Mouse (Mus musculus) liver, embryonic 14.5 days (tissue): ENCODE data around the gene Plekhb1. TPM values are rescaled to one million over a fixed set of nuclear protein-coding genes. Genes with fewer than 3 reads are reported as not detected.

Experiments
- ATAC-seq: fragments of 200-750 bp; cut with Nextera tagmentation; 2 replicates; pipeline ENCODE4 v1.8.0; 2017; ENCODE audit warnings: moderate number of reproducible peaks, mild to moderate bottlenecking, moderate library complexity; ENCODE audit not compliant: insufficient read depth
- DNase-seq, 3 experiments: peaks; one replicate each; pipeline ENCODE4 v3.0.0-alpha.2; 2012 to 2013; ENCODE audit warnings: low read depth in 3 of 3, low spot score in 3 of 3
- H3K27ac ChIP-seq: fragments of 300-500 bp; sonication (generic); 2 replicates; pipeline ENCODE4 v1.5.1; 2014; ENCODE audit warnings: moderate library complexity, mild to moderate bottlenecking, control low read depth, inconsistent platforms
- H3K27me3 ChIP-seq: fragments of 300-500 bp; sonication (generic); 2 replicates; pipeline ENCODE4 v1.6.1; 2014; ENCODE audit warnings: mild to moderate bottlenecking, low read length, moderate library complexity; ENCODE audit not compliant: control insufficient read depth, insufficient read depth
- H3K36me3 ChIP-seq: fragments of 300-500 bp; sonication (generic); replicated peaks from 2 replicates; pipeline ENCODE4 v1.6.1; 2014; ENCODE audit warnings: low read depth; ENCODE audit not compliant: control insufficient read depth, insufficient read depth
- H3K4me1 ChIP-seq, 2 experiments: fragments of 200-500 bp in 1 of 2; fragments of 300-500 bp in 1 of 2; sonication (generic) in 1 of 2; replicated peaks; 2 replicates each; pipeline ENCODE4 v1.6.1; 2012 to 2014; ENCODE audit warnings: antibody characterized with exemption in 1 of 2, inconsistent platforms in 1 of 2, low read length in 1 of 2; ENCODE audit not compliant: control insufficient read depth in 2 of 2, insufficient read depth in 2 of 2
- H3K4me2 ChIP-seq: fragments of 300-500 bp; sonication (generic); 2 replicates; pipeline ENCODE4 v1.6.1; 2014; ENCODE audit warnings: low read depth, mild to moderate bottlenecking, control low read depth, moderate library complexity
- H3K4me3 ChIP-seq, 2 experiments: fragments of 200-500 bp in 1 of 2; fragments of 300-500 bp in 1 of 2; sonication (generic) in 1 of 2; 2 replicates each; pipeline ENCODE4 v1.5.1; 2012 to 2014; ENCODE audit warnings: low read depth in 2 of 2, low read length in 2 of 2, mild to moderate bottlenecking in 2 of 2, control low read depth in 1 of 2, inconsistent platforms in 1 of 2, moderate library complexity in 1 of 2; ENCODE audit not compliant: insufficient read depth in 1 of 2
- H3K9ac ChIP-seq: fragments of 300-500 bp; sonication (generic); replicated peaks from 2 replicates; pipeline ENCODE4 v1.6.1; 2014; ENCODE audit warnings: mild to moderate bottlenecking, control low read depth, moderate library complexity
- H3K9me3 ChIP-seq: fragments of 300-500 bp; sonication (generic); 2 replicates; pipeline ENCODE4 v1.6.1; 2016; ENCODE audit warnings: low read length, mixed read lengths; ENCODE audit not compliant: control insufficient read depth
- CTCF ChIP-seq: IDR thresholded peaks from 2 replicates; pipeline ENCODE4 v1.5.1; 2016; ENCODE audit warnings: antibody characterized with exemption, low read depth, control low read depth
- EP300 ChIP-seq: IDR thresholded peaks from 2 replicates; pipeline ENCODE4 v1.6.1; 2016; ENCODE audit warnings: antibody characterized with exemption, low read depth
- WGBS: fragments of 180-500 bp; shearing (Covaris S2); extraction: QIAGEN DNeasy Blood & Tissue Kit; methylation state at CpG from one replicate; pipeline ENCODE4 v1.1.7; 2014; ENCODE audit not compliant: insufficient replicate concordance; 5-methylcytosine and 5-hydroxymethylcytosine counted together
- polyA plus RNA-seq, 2 experiments: library from polyadenylated mRNA; depleted of rRNA in 1 of 2; stranded (reverse) in 1 of 2; unstranded in 1 of 2; fragments of >200 nt; fragmentation: Nextera tagmentation in 1 of 2; extraction: Ambion mirVana in 1 of 2; gene quantifications; 2 replicates each; pipeline versions ENCODE4 v1.2.1 to v1.2.3; 2012 to 2014

Plekhb1 gene
- polyA plus RNA-seq, 2 experiments, result 0.24 to 0.42 TPM

DNA sequence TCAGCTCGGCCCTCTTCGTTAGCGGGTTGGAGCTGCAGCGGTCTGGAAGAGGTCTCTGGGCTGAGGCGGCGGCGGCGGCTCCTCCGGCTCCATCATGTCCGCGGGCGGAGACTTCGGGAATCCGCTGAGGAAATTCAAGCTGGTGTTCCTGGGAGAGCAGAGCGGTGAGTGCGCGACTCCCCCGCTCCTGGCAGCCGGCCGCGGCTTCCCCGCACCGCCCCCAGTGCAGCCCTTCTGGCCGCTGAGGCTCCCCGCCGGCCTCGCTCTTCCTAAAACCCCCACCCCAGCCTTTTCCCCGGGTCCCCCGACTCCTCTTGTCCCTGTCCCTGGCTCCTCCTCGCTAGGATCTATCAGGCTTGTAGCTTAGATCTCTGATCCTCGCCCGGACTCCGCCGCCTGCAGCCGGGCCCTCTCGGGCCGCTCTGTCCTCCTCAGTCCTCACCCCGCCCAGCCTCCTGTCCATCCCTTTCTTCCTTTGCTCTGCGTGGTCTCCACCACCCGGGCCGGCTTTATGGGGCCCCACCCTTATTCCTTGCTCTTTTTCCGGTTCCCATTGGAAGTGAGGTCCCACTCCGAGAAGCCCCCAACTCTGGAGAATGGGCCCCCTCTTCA, 54.0 kb downstream of the Plekhb1 start, which contains the start of gene Mrpl48:
Gene Mrpl48, minus strand, starts transcription at position 172 of the 612 bp plus-strand sequence.
- H3K36me3 ChIP-seq, result no peaks in the 10 kb centered on the region
- peak; percentile 17; the same call in 1 of the 2 replicates for ATAC-seq
- no peaks in the 10 kb centered on the region for H3K9me3 ChIP-seq
- H3K27me3 ChIP-seq, result no peaks in the 10 kb centered on the region
- TF ChIP-seq EP300 (no peak), CTCF (no peak)
- DNase-seq, result no peak
- peak within 1 kb of the TSS; percentile 71 to 77 for H3K4me3 ChIP-seq
- H3K27ac ChIP-seq, result peak within 1 kb of the TSS; percentile 96
- H3K4me2 ChIP-seq, result peak within 1 kb of the TSS; percentile 91
- WGBS, result under 1% methylated on average over 43 of the region's 43 CpGs
- peaks cover 6 to 8% of the 10 kb centered on the region in 2 experiments for H3K4me1 ChIP-seq
- peak within 1 kb of the TSS; percentile 83 for H3K9ac ChIP-seq

- peak within 1 kb of the TSS; percentile 91 for H3K4me2 ChIP-seq
- H3K36me3 ChIP-seq, result no peaks in the 10 kb centered on the region
- H3K27ac ChIP-seq, result peak within 1 kb of the TSS; percentile 96
- peak within 1 kb of the TSS; percentile 71 to 77 for H3K4me3 ChIP-seq
- ATAC-seq, result peak; percentile 92
- H3K27me3 ChIP-seq, result no peaks in the 10 kb centered on the region
- peaks cover 6 to 8% of the 10 kb centered on the region in 2 experiments for H3K4me1 ChIP-seq
- H3K9me3 ChIP-seq, result no peaks in the 10 kb centered on the region
- peak; percentile 99 for DNase-seq
- peak within 1 kb of the TSS; percentile 83 for H3K9ac ChIP-seq
- under 1% methylated on average over 103 of the region's 105 CpGs for WGBS
- TF ChIP-seq EP300, result 0 out of 2 replicates have a peak, but pooled peaks have one; percentile 36
- peak; percentile 50 for TF ChIP-seq CTCF
Observed at GRCm38 (mm10) chr7:100607214-100608129, 54.7 kb downstream of the Plekhb1 start, which contains the start of gene Rab6a. Gene Rab6a, plus strand, starts transcription at chr7:100607410.

GRCm38 (mm10) chr7:100600211-100600610, 62.0 kb downstream of the Plekhb1 start:
- Histone ChIP-seq H3K4me3 (no peak overlapping the region), H3K27me3 (no peaks in the 10 kb centered on the region), H3K36me3 (no peaks in the 10 kb centered on the region), H3K27ac (no peak overlapping the region), H3K9me3 (no peaks in the 10 kb centered on the region), H3K9ac (no peak overlapping the region), H3K4me2 (no peak overlapping the region), H3K4me1 (no peaks in the 10 kb centered on the region)
- WGBS, result 35% methylated on average over 5 of the region's 5 CpGs
- ATAC-seq, result no peak
- TF ChIP-seq CTCF (no peak), EP300 (no peak)
- no peak for DNase-seq

DNA sequence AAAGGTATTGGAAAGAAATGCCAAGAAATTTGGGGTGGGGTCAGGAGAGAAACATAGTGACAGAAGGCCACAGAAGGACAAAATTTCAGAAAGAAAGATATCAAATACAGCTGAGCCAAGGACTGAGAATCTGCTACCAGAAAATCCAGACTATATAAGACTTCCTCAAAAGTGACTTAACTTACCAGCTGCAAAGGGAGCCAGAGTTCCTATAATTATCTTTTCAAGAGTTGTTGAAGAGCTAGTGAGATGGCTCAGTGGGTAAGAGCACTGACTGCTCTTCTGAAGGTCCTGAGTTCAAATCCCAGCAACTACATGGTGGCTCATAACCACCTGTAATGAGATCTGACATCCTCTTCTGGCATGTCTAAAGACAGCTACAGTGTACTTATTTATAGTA, 68.9 kb downstream of the Plekhb1 start:
- Histone ChIP-seq H3K4me2 (no peak overlapping the region), H3K9me3 (no peaks in the 10 kb centered on the region), H3K4me3 (no peak overlapping the region), H3K27me3 (no peaks in the 10 kb centered on the region), H3K36me3 (no peaks in the 10 kb centered on the region), H3K27ac (no peak overlapping the region), H3K9ac (no peak overlapping the region), H3K4me1 (peaks cover 3 to 7% of the 10 kb centered on the region in 2 experiments)
- TF ChIP-seq CTCF, result no peak
- no peak for TF ChIP-seq EP300
- DNase-seq, result no peak
- no peak for ATAC-seq

Other genes with a start within 250 kb of the Plekhb1 start
- 0.02 TPM in 1 of 2 replicates, not detected in the other for gene Ucp3, start 189.4 kb downstream of the Plekhb1 start, polyA plus RNA-seq (2012; rRNA removed)
- not detected in 2 replicates for gene Ucp3, start 189.4 kb downstream of the Plekhb1 start, polyA plus RNA-seq (2014; fragmentation: Nextera tagmentation; extraction: Ambion mirVana)
- 329 and 337 TPM in 2 replicates for gene Ucp2, start 169.1 kb downstream of the Plekhb1 start, polyA plus RNA-seq (2012; rRNA removed)
- gene Ucp2, start 169.1 kb downstream of the Plekhb1 start, polyA plus RNA-seq (2014; fragmentation: Nextera tagmentation; extraction: Ambion mirVana), result 556 and 628 TPM in 2 replicates
- gene Dnajb13, start 147.5 kb downstream of the Plekhb1 start, polyA plus RNA-seq (2012; rRNA removed), result 0.58 and 0.64 TPM in 2 replicates
- 2.0 and 2.3 TPM in 2 replicates for gene Dnajb13, start 147.5 kb downstream of the Plekhb1 start, polyA plus RNA-seq (2014; fragmentation: Nextera tagmentation; extraction: Ambion mirVana)
- 6.0 and 9.4 TPM in 2 replicates for gene Coa4, start 125.3 kb downstream of the Plekhb1 start, polyA plus RNA-seq (2012; rRNA removed)
- gene Coa4, start 125.3 kb downstream of the Plekhb1 start, polyA plus RNA-seq (2014; fragmentation: Nextera tagmentation; extraction: Ambion mirVana), result 13.9 and 14.7 TPM in 2 replicates
- 17.0 and 24.3 TPM in 2 replicates for gene Rab6a, start 55.0 kb downstream of the Plekhb1 start, polyA plus RNA-seq (2012; rRNA removed)
- gene Rab6a, start 55.0 kb downstream of the Plekhb1 start, polyA plus RNA-seq (2014; fragmentation: Nextera tagmentation; extraction: Ambion mirVana), result 39.8 and 43.9 TPM in 2 replicates
- gene Mrpl48, start 54.1 kb downstream of the Plekhb1 start, polyA plus RNA-seq (2012; rRNA removed), result 15.1 and 21.5 TPM in 2 replicates
- 47.2 and 50.8 TPM in 2 replicates for gene Mrpl48, start 54.1 kb downstream of the Plekhb1 start, polyA plus RNA-seq (2014; fragmentation: Nextera tagmentation; extraction: Ambion mirVana)
- 4.1 TPM in 2 replicates for gene Fam168a, start 44.2 kb upstream of the Plekhb1 start, polyA plus RNA-seq (2012; rRNA removed)
- 4.4 and 6.3 TPM in 2 replicates for gene Fam168a, start 44.2 kb upstream of the Plekhb1 start, polyA plus RNA-seq (2014; fragmentation: Nextera tagmentation; extraction: Ambion mirVana)
- 12.2 and 17.2 TPM in 2 replicates for gene Relt, start 201.0 kb upstream of the Plekhb1 start, polyA plus RNA-seq (2012; rRNA removed)
- gene Relt, start 201.0 kb upstream of the Plekhb1 start, polyA plus RNA-seq (2014; fragmentation: Nextera tagmentation; extraction: Ambion mirVana), result 11.7 and 14.7 TPM in 2 replicates